Mouse (Mus musculus) kidney, embryonic 15.5 days (tissue): ENCODE measurements around the gene Zfand3. TPM values are rescaled to one million over a fixed set of nuclear protein-coding genes. Genes with fewer than 3 reads are reported as not detected.

Source experiments
- ATAC-seq: fragments of 200-750 bp; cut with Nextera tagmentation; replicated peaks from 2 replicates; pipeline ENCODE4 v1.8.0; 2017; ENCODE audit warnings: moderate TSS enrichment; ENCODE audit not compliant: low FRiP score
- H3K27ac ChIP-seq: fragments of 300-500 bp; sonication (generic); 2 replicates; pipeline ENCODE4 v1.5.1; 2015; ENCODE audit warnings: mild to moderate bottlenecking, inconsistent platforms
- H3K27me3 ChIP-seq: fragments of 300-500 bp; sonication (generic); 2 replicates; pipeline ENCODE4 v1.6.1; 2015; ENCODE audit warnings: inconsistent platforms
- H3K36me3 ChIP-seq: fragments of 300-500 bp; sonication (generic); 2 replicates; pipeline ENCODE4 v1.6.1; 2015; ENCODE audit warnings: inconsistent platforms
- H3K4me1 ChIP-seq: fragments of 300-500 bp; sonication (generic); 2 replicates; pipeline ENCODE4 v1.6.1; 2015; ENCODE audit warnings: inconsistent platforms
- H3K4me2 ChIP-seq: fragments of 300-500 bp; sonication (generic); 2 replicates; pipeline ENCODE4 v1.6.1; 2015; ENCODE audit warnings: moderate library complexity, mild to moderate bottlenecking, inconsistent platforms
- H3K4me3 ChIP-seq: fragments of 300-500 bp; sonication (generic); replicated peaks from 2 replicates; pipeline ENCODE4 v1.5.1; 2015; ENCODE audit warnings: mild to moderate bottlenecking, inconsistent platforms
- H3K9ac ChIP-seq: fragments of 300-500 bp; sonication (generic); 2 replicates; pipeline ENCODE4 v1.6.1; 2015; ENCODE audit warnings: mild to moderate bottlenecking, inconsistent platforms
- H3K9me3 ChIP-seq: fragments of 300-500 bp; sonication (generic); replicated peaks from 2 replicates; pipeline ENCODE4 v1.6.1; 2016; ENCODE audit warnings: inconsistent platforms
- WGBS: fragments of 180-500 bp; shearing (Covaris S2); methylation state at CpG from one replicate; pipeline ENCODE4 v1.1.7; 2015; ENCODE audit warnings: mixed read lengths; 5-methylcytosine and 5-hydroxymethylcytosine counted together
- polyA plus RNA-seq: library from polyadenylated mRNA; unstranded; fragments of >200 nt; fragmentation: Nextera tagmentation; extraction: Ambion mirVana; gene quantifications from 2 replicates; pipeline ENCODE4 v1.2.1, GENCODE M21; 2015

Gene Zfand3
- polyA plus RNA-seq, 1 experiment from 2014 or later = 53.0 TPM

DNA sequence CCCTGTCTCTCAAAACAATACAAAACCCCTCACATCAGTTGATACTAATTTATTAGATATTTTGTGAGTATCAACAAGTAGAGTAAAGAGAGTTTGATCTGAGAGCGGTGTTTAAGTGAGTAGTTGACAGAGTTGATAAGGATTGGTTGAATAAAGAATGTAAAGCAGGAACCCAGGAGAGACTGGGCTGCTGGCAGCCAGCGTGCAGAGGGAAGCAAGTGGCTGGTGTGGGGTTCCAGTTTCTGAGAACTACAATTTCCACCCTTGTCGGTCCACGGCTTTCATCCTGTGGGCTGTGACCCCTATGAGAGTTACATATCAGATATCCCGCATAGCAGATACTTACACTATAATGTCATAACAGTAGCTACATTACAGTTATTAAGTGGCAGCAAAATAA is 158.4 kb downstream of the Zfand3 start:
- WGBS = 75% methylated on average over 5 of the region's 5 CpGs
- no peaks in the 10 kb centered on the region for H3K27me3 ChIP-seq
- H3K4me1 ChIP-seq = peaks cover 30% of the 10 kb centered on the region

DNA sequence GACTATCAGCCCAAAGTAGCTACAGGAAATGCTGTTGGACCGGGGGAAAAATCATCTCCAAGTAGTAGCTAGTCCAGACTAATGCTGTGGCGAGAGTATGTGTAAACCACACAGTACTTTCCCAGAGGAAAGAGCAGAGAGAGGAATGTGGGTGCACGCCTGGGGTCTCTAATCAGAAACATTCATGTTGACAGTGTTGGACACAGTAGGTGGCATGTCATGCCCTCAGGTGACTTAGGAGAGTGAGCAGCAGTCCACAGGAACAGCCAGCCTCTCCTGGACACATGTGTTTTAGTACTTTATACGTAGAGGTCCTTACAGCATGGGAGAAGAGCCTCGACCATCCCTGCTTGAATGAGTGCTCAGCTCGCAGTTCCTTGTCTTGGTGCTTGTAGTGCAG is 159.3 kb downstream of the Zfand3 start:
- 86% methylated on average over 6 of the region's 6 CpGs for WGBS

More for the DNA sequence above, 158.4 kb downstream of the Zfand3 start:
- ATAC-seq = no peak
- Histone ChIP-seq H3K9me3 (no peaks in the 10 kb centered on the region; the same call in 1 of the 2 replicates), H3K9ac (no peak overlapping the region), H3K36me3 (peaks cover 4% of the 10 kb centered on the region; the same call in 1 of the 2 replicates), H3K4me2 (no peak overlapping the region), H3K27ac (no peak overlapping the region), H3K4me3 (no peak overlapping the region)

DNA sequence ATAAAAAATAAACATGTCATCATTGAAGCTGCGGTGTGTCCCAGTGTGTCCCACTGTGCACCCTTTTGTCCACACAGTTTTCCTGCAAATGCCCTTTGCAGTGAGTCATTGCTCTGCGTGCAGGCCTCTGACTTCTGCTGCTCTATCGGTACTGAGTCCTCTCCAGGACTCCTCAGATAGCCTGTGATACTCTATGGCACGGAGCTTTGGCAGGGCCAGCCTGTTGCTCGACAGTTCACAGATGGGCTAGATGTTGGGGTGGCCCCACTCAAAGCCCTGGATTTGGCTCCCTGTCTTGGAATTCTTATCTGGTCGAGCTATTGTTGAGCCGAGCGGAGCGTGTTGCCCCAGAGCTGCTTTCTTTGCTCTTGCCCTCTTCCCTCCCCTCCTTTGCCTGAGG is 160.3 kb downstream of the Zfand3 start:
- Histone ChIP-seq H3K4me1 (peaks cover 17% of the 10 kb centered on the region), H3K4me2 (no peak overlapping the region), H3K27ac (no peak overlapping the region), H3K4me3 (no peak overlapping the region), H3K27me3 (no peaks in the 10 kb centered on the region), H3K9me3 (no peaks in the 10 kb centered on the region; the same call in 1 of the 2 replicates), H3K9ac (no peak overlapping the region), H3K36me3 (peaks cover 12% of the 10 kb centered on the region)
- 86% methylated on average over 9 of the region's 9 CpGs for WGBS
- ATAC-seq = no peak

More for the DNA sequence above, 159.3 kb downstream of the Zfand3 start:
- H3K27ac ChIP-seq = no peak overlapping the region
- peaks cover 25% of the 10 kb centered on the region for H3K4me1 ChIP-seq
- no peaks in the 10 kb centered on the region; the same call in 1 of the 2 replicates for H3K9me3 ChIP-seq
- peaks cover 8% of the 10 kb centered on the region for H3K36me3 ChIP-seq
- no peak overlapping the region for H3K9ac ChIP-seq
- H3K4me2 ChIP-seq = no peak overlapping the region
- H3K27me3 ChIP-seq = no peaks in the 10 kb centered on the region
- H3K4me3 ChIP-seq = no peak overlapping the region
- no peak for ATAC-seq

DNA sequence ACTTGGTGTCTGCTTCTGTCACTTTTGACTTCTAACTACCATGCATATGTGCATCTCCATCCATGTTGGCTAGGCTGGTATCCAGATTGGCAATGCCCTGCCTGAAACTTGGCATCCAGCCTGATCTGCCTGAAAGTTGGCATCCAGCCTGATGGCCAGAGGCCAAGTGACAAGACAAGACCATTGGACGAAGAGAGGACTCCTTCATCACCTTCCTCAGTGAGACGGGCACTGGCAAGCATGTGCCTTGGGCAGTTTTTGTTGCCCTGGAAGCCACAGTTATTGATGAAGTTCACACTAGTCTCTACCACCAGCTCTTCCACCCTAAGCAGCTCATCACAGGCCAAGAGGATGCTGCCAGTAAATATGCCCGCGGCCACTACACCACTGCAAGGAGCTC is 172.9 kb downstream of the Zfand3 start:
- Histone ChIP-seq H3K4me1 (no peaks in the 10 kb centered on the region), H3K27ac (no peak overlapping the region), H3K4me3 (no peak overlapping the region), H3K36me3 (peaks cover 15% of the 10 kb centered on the region), H3K9ac (no peak overlapping the region), H3K9me3 (no peaks in the 10 kb centered on the region), H3K4me2 (no peak overlapping the region), H3K27me3 (no peaks in the 10 kb centered on the region)
- 94% methylated on average over 4 of the region's 4 CpGs for WGBS
- no peak for ATAC-seq

DNA sequence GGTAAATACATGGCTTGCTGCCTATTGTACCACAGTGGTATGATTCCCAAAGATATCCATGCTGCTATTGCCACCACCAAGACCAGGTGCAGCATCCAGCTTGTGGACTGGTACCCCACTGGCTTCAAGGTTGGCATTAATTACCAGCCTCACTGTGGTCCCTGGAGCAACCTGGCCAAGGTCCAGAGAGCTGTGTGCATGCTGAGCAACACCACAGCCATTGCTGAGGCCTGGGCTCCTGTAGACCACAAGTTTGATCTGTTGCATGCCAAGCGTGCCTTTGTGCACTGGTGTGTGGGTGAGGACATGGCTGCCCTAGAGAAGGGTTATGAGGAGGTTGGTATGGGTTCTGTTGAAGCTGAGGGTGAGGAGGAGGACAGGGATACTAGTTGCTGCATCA is 173.9 kb downstream of the Zfand3 start:
- Histone ChIP-seq H3K4me1 (no peaks in the 10 kb centered on the region), H3K9me3 (no peaks in the 10 kb centered on the region), H3K27ac (no peak overlapping the region), H3K27me3 (no peaks in the 10 kb centered on the region), H3K9ac (no peak overlapping the region), H3K4me2 (no peak overlapping the region), H3K4me3 (no peak overlapping the region), H3K36me3 (peaks cover 15% of the 10 kb centered on the region)
- 87% methylated on average over 1 of the region's 1 CpGs for WGBS
- no peak for ATAC-seq

DNA sequence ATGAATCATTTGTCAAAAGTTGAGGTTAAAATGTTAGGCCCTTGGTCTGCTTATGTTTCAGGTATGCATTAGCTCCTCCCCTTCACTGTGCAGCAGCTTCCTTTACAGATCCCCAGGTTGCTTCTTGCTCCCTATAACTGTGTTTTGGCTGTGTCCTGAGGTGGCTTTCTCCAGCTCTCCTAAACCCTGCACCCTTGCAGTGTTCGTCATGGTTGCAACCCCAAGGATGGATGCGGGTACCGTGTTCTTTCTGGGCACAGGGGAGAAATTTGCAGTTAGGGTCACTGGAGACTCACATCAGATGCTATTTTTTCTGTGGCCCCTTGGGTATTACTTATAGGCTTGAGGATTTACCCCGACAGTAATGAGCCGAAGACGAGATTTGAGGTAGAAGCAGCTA is 175.7 kb downstream of the Zfand3 start:
- no peaks in the 10 kb centered on the region for H3K9me3 ChIP-seq
- no peak overlapping the region for H3K27ac ChIP-seq
- 90% methylated on average over 6 of the region's 6 CpGs for WGBS
- H3K36me3 ChIP-seq = peaks cover 15% of the 10 kb centered on the region
- H3K4me3 ChIP-seq = no peak overlapping the region
- no peak for ATAC-seq
- no peak overlapping the region for H3K9ac ChIP-seq
- H3K4me1 ChIP-seq = no peaks in the 10 kb centered on the region
- no peak overlapping the region for H3K4me2 ChIP-seq
- no peaks in the 10 kb centered on the region for H3K27me3 ChIP-seq

DNA sequence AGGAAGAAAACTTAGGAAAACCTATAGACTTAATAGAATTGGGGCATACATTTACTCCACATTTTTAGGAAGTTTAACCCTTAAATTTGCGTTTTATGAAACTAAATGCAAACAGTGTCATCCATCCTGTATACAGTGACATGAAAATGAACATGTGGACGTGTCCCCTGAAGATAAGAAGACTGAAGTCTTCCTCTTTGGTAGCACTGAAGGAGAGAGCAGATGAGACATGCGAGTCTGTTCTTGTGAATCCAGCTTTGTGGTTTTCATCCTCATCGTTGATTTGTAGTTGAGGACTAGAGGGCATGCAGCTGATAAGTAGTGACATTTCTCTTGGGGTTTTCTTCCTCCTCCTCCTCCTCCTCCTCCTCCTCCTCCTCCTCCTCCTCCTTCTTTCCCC is 177.0 kb downstream of the Zfand3 start:
- peaks cover 15% of the 10 kb centered on the region for H3K36me3 ChIP-seq
- ATAC-seq = no peak
- WGBS = 84% methylated on average over 4 of the region's 4 CpGs
- H3K9ac ChIP-seq = no peak overlapping the region
- no peak overlapping the region for H3K27ac ChIP-seq
- H3K27me3 ChIP-seq = no peaks in the 10 kb centered on the region
- H3K9me3 ChIP-seq = no peaks in the 10 kb centered on the region
- H3K4me3 ChIP-seq = no peak overlapping the region
- no peak overlapping the region for H3K4me2 ChIP-seq
- H3K4me1 ChIP-seq = no peaks in the 10 kb centered on the region

DNA sequence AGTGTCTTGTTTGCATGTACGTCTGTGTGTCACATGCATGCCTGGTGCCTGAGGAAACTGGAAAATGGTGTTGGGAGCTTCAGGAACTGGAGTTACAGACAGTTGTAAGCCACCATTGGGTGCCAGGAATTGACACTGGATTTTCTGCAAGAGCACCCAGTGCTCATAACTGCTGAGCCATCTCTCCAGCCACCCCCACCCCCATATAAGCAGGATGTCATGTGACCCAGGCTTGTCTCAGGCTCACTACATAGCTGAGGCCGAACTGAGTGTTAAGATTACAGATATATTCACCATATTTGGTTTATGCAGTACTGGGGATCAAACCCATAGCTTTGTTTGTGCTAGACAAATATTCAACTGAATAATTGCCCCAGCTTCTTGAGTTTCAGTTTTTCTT is 177.5 kb downstream of the Zfand3 start:
- WGBS = 79% methylated on average over 2 of the region's 2 CpGs
- no peak overlapping the region for H3K4me2 ChIP-seq
- no peaks in the 10 kb centered on the region for H3K9me3 ChIP-seq
- H3K27ac ChIP-seq = no peak overlapping the region
- peaks cover 15% of the 10 kb centered on the region for H3K36me3 ChIP-seq
- ATAC-seq = no peak
- no peak overlapping the region for H3K9ac ChIP-seq
- H3K4me3 ChIP-seq = no peak overlapping the region
- H3K4me1 ChIP-seq = peaks cover 2% of the 10 kb centered on the region
- H3K27me3 ChIP-seq = no peaks in the 10 kb centered on the region

DNA sequence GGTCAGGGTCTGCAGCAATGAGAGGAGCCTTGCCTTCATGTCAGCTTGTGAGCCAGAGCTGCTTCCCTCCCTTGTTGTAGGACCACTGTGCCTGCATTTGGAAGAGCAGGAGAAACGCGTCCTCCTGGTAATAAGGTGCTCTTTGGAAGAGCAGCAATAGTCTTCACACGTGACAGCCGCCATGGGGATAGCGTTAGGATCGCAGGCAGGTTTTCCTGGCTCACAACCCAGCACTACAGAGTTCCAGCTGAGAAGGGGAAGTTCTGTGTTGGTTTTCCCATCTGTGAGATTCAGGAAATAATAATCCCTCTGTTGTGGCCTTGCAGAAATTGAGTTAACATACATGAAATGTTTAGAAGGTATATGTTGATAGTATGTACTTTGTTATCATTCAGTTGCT is 179.0 kb downstream of the Zfand3 start:
- peaks cover under 1% of the 10 kb centered on the region; the same call in 1 of the 2 replicates for H3K36me3 ChIP-seq
- ATAC-seq = no peak
- H3K4me1 ChIP-seq = peaks cover 16% of the 10 kb centered on the region
- no peak overlapping the region for H3K9ac ChIP-seq
- WGBS = 94% methylated on average over 6 of the region's 6 CpGs
- H3K4me2 ChIP-seq = no peak overlapping the region
- H3K27ac ChIP-seq = no peak overlapping the region
- H3K4me3 ChIP-seq = no peak overlapping the region
- H3K27me3 ChIP-seq = no peaks in the 10 kb centered on the region
- H3K9me3 ChIP-seq = no peaks in the 10 kb centered on the region

DNA sequence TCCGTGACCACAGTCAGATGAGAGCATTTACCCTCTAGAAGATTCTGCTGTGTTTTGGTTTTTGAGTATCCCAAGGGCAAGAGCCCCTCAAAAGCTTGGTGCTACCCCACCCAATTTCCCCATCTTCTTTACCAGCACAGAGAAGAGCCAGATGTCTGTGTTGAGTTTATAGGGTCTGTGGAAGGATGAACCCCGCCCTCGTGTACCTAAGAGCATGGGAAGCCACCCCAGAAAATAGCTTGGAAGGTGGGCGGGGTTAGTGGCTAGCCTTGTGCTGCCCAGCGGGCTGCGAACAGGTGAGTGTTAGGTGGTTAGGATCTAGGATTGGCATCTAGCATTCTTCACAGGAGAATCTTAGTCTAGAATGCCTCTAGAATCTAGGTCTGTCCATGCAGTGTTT is 182.6 kb downstream of the Zfand3 start:
- WGBS = 89% methylated on average over 6 of the region's 6 CpGs
- no peaks in the 10 kb centered on the region for H3K9me3 ChIP-seq
- no peak for ATAC-seq
- no peak overlapping the region for H3K4me2 ChIP-seq
- no peak overlapping the region for H3K9ac ChIP-seq
- H3K4me1 ChIP-seq = peaks cover 47% of the 10 kb centered on the region
- no peaks in the 10 kb centered on the region for H3K27me3 ChIP-seq
- H3K27ac ChIP-seq = no peak overlapping the region
- H3K36me3 ChIP-seq = no peaks in the 10 kb centered on the region
- H3K4me3 ChIP-seq = no peak overlapping the region

DNA sequence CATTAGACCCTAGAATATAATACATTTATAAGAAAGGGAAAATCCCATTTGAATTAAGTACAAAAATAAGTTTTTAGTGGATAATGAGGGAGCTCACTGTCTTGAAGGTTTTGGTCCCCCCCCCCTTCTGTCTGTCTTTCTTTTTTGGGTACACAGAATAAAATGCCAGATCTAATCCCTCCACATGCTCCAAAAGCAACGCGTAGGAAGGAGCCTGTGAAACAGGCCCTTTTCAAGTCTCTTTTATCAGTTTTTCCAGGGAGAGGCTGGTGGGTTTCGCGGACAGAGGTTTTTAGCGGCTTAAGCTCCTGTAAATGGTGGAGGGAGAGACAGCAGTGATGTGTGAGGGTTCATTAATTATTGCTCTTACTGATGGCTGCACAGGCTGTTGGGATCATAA is 183.0 kb downstream of the Zfand3 start:
- Histone ChIP-seq H3K9me3 (no peaks in the 10 kb centered on the region), H3K36me3 (peaks cover 1% of the 10 kb centered on the region), H3K9ac (no peak overlapping the region), H3K4me1 (peaks cover 52% of the 10 kb centered on the region), H3K4me2 (no peak overlapping the region), H3K27me3 (no peaks in the 10 kb centered on the region), H3K4me3 (no peak overlapping the region), H3K27ac (peak overlapping the region; percentile 51; the same call in 1 of the 2 replicates)
- 48% methylated on average over 5 of the region's 5 CpGs for WGBS
- ATAC-seq = no peak

DNA sequence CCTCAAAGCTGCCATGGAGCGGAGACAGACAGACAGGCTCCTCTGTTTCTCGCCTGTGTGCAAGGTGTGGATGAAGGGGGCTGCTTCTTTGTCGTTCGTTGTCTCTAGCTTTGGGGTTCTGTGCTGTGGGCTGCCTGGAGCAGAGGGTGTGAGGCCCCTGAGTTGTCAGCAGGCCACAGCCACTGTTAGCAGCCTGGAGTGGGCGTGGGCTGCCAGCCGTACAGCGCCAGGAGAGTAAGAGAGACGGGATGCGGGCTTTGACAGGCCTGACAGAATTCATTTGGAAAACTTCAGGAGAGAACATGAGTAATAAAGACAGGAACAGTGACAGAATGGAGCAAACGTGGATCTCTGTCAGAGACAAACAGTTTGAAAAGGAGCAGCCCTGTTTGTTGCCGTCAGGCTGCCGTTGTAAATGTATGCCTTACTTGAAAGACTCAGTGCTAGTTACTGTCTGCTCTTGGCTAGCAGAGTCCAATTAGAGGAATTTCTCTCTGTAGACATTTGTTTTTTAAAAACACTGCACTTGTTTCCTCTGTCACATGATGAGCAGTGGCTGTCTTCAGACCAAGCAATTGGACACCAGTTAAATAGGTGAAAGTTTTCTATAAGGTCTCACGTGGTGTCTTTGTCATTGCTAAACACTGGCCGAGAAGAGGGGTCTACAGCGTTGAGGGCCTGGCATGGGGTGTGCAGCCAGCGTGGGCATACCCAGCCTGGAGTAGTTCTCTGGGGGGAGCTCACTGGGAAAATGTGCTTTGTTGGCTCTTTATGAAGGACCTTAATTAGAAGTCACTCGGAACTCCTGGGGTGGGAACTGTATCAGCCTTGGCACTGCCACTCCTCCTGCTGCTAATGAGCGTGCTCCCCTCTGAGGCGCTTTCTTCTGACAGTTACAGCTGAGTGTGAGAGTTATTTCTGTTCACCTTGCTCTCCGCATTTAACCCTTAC is 183.8 kb downstream of the Zfand3 start:
- H3K4me3 ChIP-seq = no peak overlapping the region
- no peaks in the 10 kb centered on the region for H3K9me3 ChIP-seq
- 29% methylated on average over 20 of the region's 20 CpGs for WGBS
- ATAC-seq = 0 out of 2 replicates have a peak, but pooled peaks have one; percentile 15
- H3K9ac ChIP-seq = no peak overlapping the region
- no peaks in the 10 kb centered on the region for H3K27me3 ChIP-seq
- H3K4me1 ChIP-seq = peaks cover 53% of the 10 kb centered on the region
- peaks cover 9% of the 10 kb centered on the region for H3K36me3 ChIP-seq
- H3K4me2 ChIP-seq = no peak overlapping the region
- peak overlapping the region; percentile 51; the same call in 1 of the 2 replicates for H3K27ac ChIP-seq
